Mouse (Mus musculus): ENCODE results near the gene Tpp1. TPM values are rescaled to one million over a fixed set of nuclear protein-coding genes. Genes with fewer than 3 reads are reported as not detected.

Gene Tpp1
- 10 to 100 TPM; 59.6 to 73.9 TPM for total RNA-seq (2021)

GRCm38 (mm10) chr7:105751491-105752433, at the start of gene Tpp1:
Tpp1 (minus strand) TSS chr7:105752235.
- peak; percentile 90 to 93 for DNase-seq (ENCODE audit: low spot score in 2 of 2)
- intact Hi-C loops (cut with DNase I) = no loop called here

- DNase-seq (ENCODE audit: low spot score in 2 of 2) = no peak
- intact Hi-C loops (cut with DNase I) = no loop called here
These were observed 44.9 kb upstream of the Tpp1 start for GRCm38 (mm10) chr7:105796972-105797371.

GRCm38 (mm10) chr7:105795759-105796366, 43.8 kb upstream of the Tpp1 start:
- no peak for DNase-seq (ENCODE audit: low spot score in 2 of 2)
- intact Hi-C loops (cut with DNase I) = no loop called here

- intact Hi-C loops (cut with DNase I) = no loop called here
- DNase-seq (ENCODE audit: low spot score in 2 of 2) = no peak
These were observed 41.7 kb upstream of the Tpp1 start for GRCm38 (mm10) chr7:105793701-105794100.

- no peak for DNase-seq (ENCODE audit: low spot score in 2 of 2)
- intact Hi-C loops (cut with DNase I) = no loop called here
These were observed 39.1 kb upstream of the Tpp1 start for GRCm38 (mm10) chr7:105791147-105791546.

- intact Hi-C loops (cut with DNase I) = no loop called here
- no peak for DNase-seq (ENCODE audit: low spot score in 2 of 2)
These were observed 35.5 kb upstream of the Tpp1 start, which contains the start of gene Dchs1 for GRCm38 (mm10) chr7:105787285-105788140. Dchs1 (minus strand) TSS chr7:105787654.

GRCm38 (mm10) chr7:105786506-105787284, 34.7 kb upstream of the Tpp1 start:
- no peak for DNase-seq (ENCODE audit: low spot score in 2 of 2)
- intact Hi-C loops (cut with DNase I) = no loop called here

- intact Hi-C loops (cut with DNase I) = no loop called here
- DNase-seq (ENCODE audit: low spot score in 2 of 2) = no peak
These were observed 32.5 kb upstream of the Tpp1 start for GRCm38 (mm10) chr7:105784556-105784955.

GRCm38 (mm10) chr7:105783861-105784260, 31.8 kb upstream of the Tpp1 start:
- intact Hi-C loops (cut with DNase I) = no loop called here
- DNase-seq (ENCODE audit: low spot score in 2 of 2) = no peak

GRCm38 (mm10) chr7:105778553-105779265, 26.7 kb upstream of the Tpp1 start:
- DNase-seq (ENCODE audit: low spot score in 2 of 2) = no peak
- intact Hi-C loops (cut with DNase I) = no loop called here

- intact Hi-C loops (cut with DNase I) = no loop called here
These were observed 25.9 kb upstream of the Tpp1 start for GRCm38 (mm10) chr7:105777797-105778552.

GRCm38 (mm10) chr7:105777316-105777715, 25.3 kb upstream of the Tpp1 start:
- intact Hi-C loops (cut with DNase I) = no loop called here
- no peak for DNase-seq (ENCODE audit: low spot score in 2 of 2)

More at GRCm38 (mm10) chr7:105777797-105778552, 25.9 kb upstream of the Tpp1 start:
- no peak for DNase-seq (ENCODE audit: low spot score in 2 of 2)

- intact Hi-C loops (cut with DNase I) = no loop called here
- DNase-seq (ENCODE audit: low spot score in 2 of 2) = no peak
These were observed 24.0 kb upstream of the Tpp1 start for GRCm38 (mm10) chr7:105776026-105776425.

- intact Hi-C loops (cut with DNase I) = no loop called here
- DNase-seq (ENCODE audit: low spot score in 2 of 2) = no peak
These were observed 22.6 kb upstream of the Tpp1 start for GRCm38 (mm10) chr7:105774661-105775060.

GRCm38 (mm10) chr7:105773041-105773440, 21.0 kb upstream of the Tpp1 start:
- intact Hi-C loops (cut with DNase I) = no loop called here
- DNase-seq (ENCODE audit: low spot score in 2 of 2) = no peak

GRCm38 (mm10) chr7:105772331-105772730, 20.3 kb upstream of the Tpp1 start:
- intact Hi-C loops (cut with DNase I) = no loop called here
- no peak for DNase-seq (ENCODE audit: low spot score in 2 of 2)

- no peak for DNase-seq (ENCODE audit: low spot score in 2 of 2)
- intact Hi-C loops (cut with DNase I) = no loop called here
These were observed 17.9 kb upstream of the Tpp1 start for GRCm38 (mm10) chr7:105769959-105770358.

- intact Hi-C loops (cut with DNase I) = no loop called here
- no peak for DNase-seq (ENCODE audit: low spot score in 2 of 2)
These were observed 15.7 kb upstream of the Tpp1 start for GRCm38 (mm10) chr7:105767729-105768165.
